Mouse (Mus musculus): ENCODE measurements at regions not wholly inside any gene's neighbourhood (a gene's known extent, or its start where the extent isn't known, plus 50 kb on each side); places are given as distances from the start of the nearest gene placed in this dataset.
A peak's percentile ranks its signal among the peaks of the same experiment; 100 is the strongest.

GRCm38 (mm10) chr12:26072180-26072579, 342.9 kb downstream of the Rnf144a start:
- no peak for DNase-seq (ENCODE audit: low spot score in 2 of 2)

GRCm38 (mm10) chr12:26071610-26072009, 343.4 kb downstream of the Rnf144a start:
- peak; percentile 71 to 84 for DNase-seq (ENCODE audit: low spot score in 2 of 2)

- no peak for DNase-seq (ENCODE audit: low spot score in 2 of 2)
Measured at GRCm38 (mm10) chr12:26068685-26069008, 346.4 kb downstream of the Rnf144a start.

- DNase-seq (ENCODE audit: low spot score in 2 of 2), result peak in 1 of 2 experiments; percentile 48
Measured at GRCm38 (mm10) chr12:26067866-26068684, 347.0 kb downstream of the Rnf144a start.

- DNase-seq (ENCODE audit: low spot score in 2 of 2), result no peak
Measured at GRCm38 (mm10) chr12:26060378-26060777, 354.7 kb downstream of the Rnf144a start.

- no peak for DNase-seq (ENCODE audit: low spot score in 2 of 2)
Measured at GRCm38 (mm10) chr12:26059090-26059489, 356.0 kb downstream of the Rnf144a start.

GRCm38 (mm10) chr12:26057491-26058054, 357.5 kb downstream of the Rnf144a start:
- DNase-seq (ENCODE audit: low spot score in 2 of 2), result no peak

GRCm38 (mm10) chr12:26046991-26047390, 368.1 kb downstream of the Rnf144a start:
- DNase-seq (ENCODE audit: low spot score in 2 of 2), result peak in 1 of 2 experiments; percentile 26

GRCm38 (mm10) chr12:26045321-26045720, 369.7 kb downstream of the Rnf144a start:
- DNase-seq (ENCODE audit: low spot score in 2 of 2), result no peak

- no peak for DNase-seq (ENCODE audit: low spot score in 2 of 2)
Measured at GRCm38 (mm10) chr12:26012951-26013350, 402.1 kb downstream of the Rnf144a start.

- no peak for DNase-seq (ENCODE audit: low spot score in 2 of 2)
Measured at GRCm38 (mm10) chr12:25994063-25994462, 421.0 kb downstream of the Rnf144a start.

- peak; percentile 26 to 28 for DNase-seq (ENCODE audit: low spot score in 2 of 2)
Measured at GRCm38 (mm10) chr12:25991801-25992525, 423.1 kb downstream of the Rnf144a start.

- DNase-seq (ENCODE audit: low spot score in 2 of 2), result no peak
Measured at GRCm38 (mm10) chr12:25982545-25982944, 432.5 kb downstream of the Rnf144a start.

- no peak for DNase-seq (ENCODE audit: low spot score in 2 of 2)
Measured at GRCm38 (mm10) chr12:25978335-25978734, 436.7 kb downstream of the Rnf144a start.

GRCm38 (mm10) chr12:25958584-25958983, 456.5 kb downstream of the Rnf144a start:
- no peak for DNase-seq (ENCODE audit: low spot score in 2 of 2)

- DNase-seq (ENCODE audit: low spot score in 2 of 2), result no peak
Measured at GRCm38 (mm10) chr12:25957547-25957946, 457.5 kb downstream of the Rnf144a start.

- DNase-seq (ENCODE audit: low spot score in 2 of 2), result no peak
Measured at GRCm38 (mm10) chr12:25947107-25947506, 467.9 kb downstream of the Rnf144a start.

- DNase-seq (ENCODE audit: low spot score in 2 of 2), result no peak
Measured at GRCm38 (mm10) chr12:25946121-25946520, 468.9 kb downstream of the Rnf144a start.

- DNase-seq (ENCODE audit: low spot score in 2 of 2), result no peak
Measured at GRCm38 (mm10) chr12:25938856-25939255, 476.2 kb downstream of the Rnf144a start.

GRCm38 (mm10) chr12:25934946-25935345, 480.1 kb downstream of the Rnf144a start:
- no peak for DNase-seq (ENCODE audit: low spot score in 2 of 2)

- no peak for DNase-seq (ENCODE audit: low spot score in 2 of 2)
Measured at GRCm38 (mm10) chr12:25934526-25934925, 480.5 kb downstream of the Rnf144a start.

- DNase-seq (ENCODE audit: low spot score in 2 of 2), result peak; percentile 17 to 52
Measured at GRCm38 (mm10) chr12:25926367-25926766, 488.7 kb downstream of the Rnf144a start.
